In genomic region chr13:75839719-75840481, GRCm38 (mm10) we compare ENCODE assay signal across 8 mouse cellular contexts. TPM values are rescaled to one million over a fixed set of nuclear protein-coding genes. Genes with fewer than 3 reads are reported as not detected.
A peak's percentile ranks its signal among the peaks of the same experiment; 100 is the strongest.
DNase-seq lines count a peak whose midpoint lies in the region; ATAC-seq and TF ChIP-seq lines count a peak whose summit lies in the region.

Gene Glrx, plus strand, starts transcription at chr13:75839868.

- no peaks in the 10 kb centered on the region; the same call in 1 of the 2 replicates for H3K79me2 ChIP-seq in MEL (ENCODE audit: control insufficient read depth, insufficient read depth, low read length, poor library complexity)

- H3K9me3 ChIP-seq in MEL (replicated peaks; ENCODE audit: insufficient read depth, low read length) = no peaks in the 10 kb centered on the region

- TF ChIP-seq RAD21 in MEL (IDR thresholded peaks at IDR 0.05; ENCODE audit: low read depth, low read length) = no peak

- WGBS in lung, adult 2 months = 2% methylated on average over 12 of the region's 12 CpGs

- TF ChIP-seq EP300 in MEL (IDR thresholded peaks at IDR 0.05; ENCODE audit: low read depth in 1 of 2, low read length in 2 of 2) = no peak

- H3K4me1 ChIP-seq in MEL (ENCODE audit: control insufficient read depth in 1 of 2, insufficient read depth in 2 of 2, low read length in 2 of 2) = peaks cover 6 to 25% of the 10 kb centered on the region in 2 experiments
- peaks cover 9% of the 10 kb centered on the region; the same call in 1 of the 2 replicates for H3K4me1 ChIP-seq in lung, adult 2 months (ENCODE audit: control insufficient read depth, insufficient read depth, low read length)

- H3K36me3 ChIP-seq in MEL (ENCODE audit: control insufficient read depth in 1 of 2, insufficient read depth in 2 of 2, low read length in 2 of 2) = peaks cover 0 to 17% of the 10 kb centered on the region in 2 experiments; a peak in 2 of 4 replicates

- peak in 1 of 2 experiments; percentile 88; a peak in 2 of 4 replicates for TF ChIP-seq POLR2A in MEL (IDR thresholded peaks at IDR 0.05; ENCODE audit: control insufficient read depth in 1 of 2, insufficient read depth in 1 of 2, low read depth in 1 of 2, low read length in 2 of 2, poor library complexity in 1 of 2)
- TF ChIP-seq POLR2A in lung, adult 2 months (IDR thresholded peaks at IDR 0.05; ENCODE audit: borderline replicate concordance, extremely low read depth, low read depth, low read length) = peak; percentile 75; the same call in 1 of the 2 replicates

- ATAC-seq in neutrophil, adult 5-6 weeks (ENCODE audit: extremely low read depth, insufficient number of reproducible peaks, low FRiP score, poor library complexity, severe bottlenecking) = peak; percentile 93

- no peak for TF ChIP-seq CTCF in MEL (IDR thresholded peaks at IDR 0.05 in 2 of 3, conservative IDR thresholded peaks at IDR 0.05 in 1 of 3; ENCODE audit: control insufficient read depth in 1 of 3, insufficient read depth in 1 of 3, low read depth in 2 of 3, low read length in 3 of 3, poor library complexity in 1 of 3, severe bottlenecking in 1 of 3)
- TF ChIP-seq CTCF in layer of hippocampus, adult 2 months (conservative IDR thresholded peaks at IDR 0.05) = no peak
- TF ChIP-seq CTCF in lung, adult 2 months (IDR thresholded peaks at IDR 0.05; ENCODE audit: insufficient read depth, low read length) = no peak

- no peaks in the 10 kb centered on the region for H3K27me3 ChIP-seq in MEL (ENCODE audit: control insufficient read depth in 1 of 2, insufficient read depth in 2 of 2, low read length in 2 of 2)

- DNase-seq in MEL (ENCODE audit: low read depth, low spot score) = peak; percentile 94
- DNase-seq in cerebellum, adult 8-10 months = peak; percentile 69
- peak; percentile 71 for DNase-seq in forelimb bud, embryonic 11.5 days (ENCODE audit: low read depth, low spot score)
- DNase-seq in heart, postnatal 4 days = peak; percentile 72
- DNase-seq in layer of hippocampus, adult 2 months (ENCODE audit: low spot score in 2 of 2) = peak; percentile 75 to 83
- DNase-seq in lung, adult 2 months = peak; percentile 75
- peak; percentile 54 for DNase-seq in testis, postnatal 14 days (ENCODE audit: low spot score)

- peak within 1 kb of the TSS; percentile 76 for H3K27ac ChIP-seq in MEL (ENCODE audit: control insufficient read depth, low read depth, low read length)
- H3K27ac ChIP-seq in layer of hippocampus, adult 2 months = peak within 1 kb of the TSS; percentile 88

- peak within 1 kb of the TSS; percentile 52 for H3K9ac ChIP-seq in MEL (ENCODE audit: control insufficient read depth, low read depth, low read length, poor library complexity, severe bottlenecking)

- H3K4me3 ChIP-seq in MEL (ENCODE audit: control insufficient read depth in 1 of 2, insufficient read depth in 1 of 2, low read depth in 2 of 2, low read length in 2 of 2) = peak within 1 kb of the TSS; percentile 64 to 80
- H3K4me3 ChIP-seq in layer of hippocampus, adult 2 months = peak within 1 kb of the TSS; percentile 82
- H3K4me3 ChIP-seq in lung, adult 2 months (replicated peaks; ENCODE audit: extremely low read depth, low read depth, low read length) = peak within 1 kb of the TSS; percentile 84

TF ChIP-seq in MEL, 35 proteins besides CTCF, POLR2A, EP300 and RAD21:
- TF ChIP-seq SIN3A (IDR thresholded peaks at IDR 0.05; ENCODE audit: low read length) (peak; percentile 84), JUND (IDR thresholded peaks at IDR 0.05; ENCODE audit: low read depth, low read length) (no peak; the same call in 1 of the 2 replicates), MAFK (IDR thresholded peaks at IDR 0.05; ENCODE audit: borderline replicate concordance, low read depth, low read length) (no peak), MAX (IDR thresholded peaks at IDR 0.05; ENCODE audit: low read length) (peak; percentile 58; the same call in 1 of the 2 replicates), NELFE (IDR thresholded peaks at IDR 0.05; ENCODE audit: low read depth, low read length) (peak; percentile 84), ELF1 (IDR thresholded peaks at IDR 0.05; ENCODE audit: low read depth, low read length) (peak; percentile 49), GABPA (IDR thresholded peaks at IDR 0.05; ENCODE audit: low read depth, low read length) (no peak), CHD2 (IDR thresholded peaks at IDR 0.05; ENCODE audit: low read length) (no peak), USF2 (IDR thresholded peaks at IDR 0.05; ENCODE audit: borderline replicate concordance in 1 of 2, insufficient read depth in 1 of 2, low read depth in 1 of 2, low read length in 2 of 2) (no peak), CHD1 (IDR thresholded peaks at IDR 0.05; ENCODE audit: low read depth, low read length) (0 out of 2 replicates have a peak, but pooled peaks have one; percentile 45), MYB (IDR thresholded peaks at IDR 0.05; ENCODE audit: low read depth, low read length) (no peak), TCF12 (IDR thresholded peaks at IDR 0.05; ENCODE audit: low read depth, low read length) (peak; percentile 61), MEF2A (IDR thresholded peaks at IDR 0.05; ENCODE audit: extremely low read depth, insufficient replicate concordance, low read depth, low read length, poor library complexity, severe bottlenecking) (no peak), ZMIZ1 (IDR thresholded peaks at IDR 0.05; ENCODE audit: low read depth, low read length) (peak; percentile 70; the same call in 1 of the 2 replicates), MYC (IDR thresholded peaks at IDR 0.05; ENCODE audit: low read depth, low read length) (no peak), POLR2AphosphoS2 (IDR thresholded peaks at IDR 0.05; ENCODE audit: low read length) (peak; percentile 71; the same call in 1 of the 2 replicates), ETS1 (IDR thresholded peaks at IDR 0.05; ENCODE audit: low read depth, low read length) (peak; percentile 48; the same call in 1 of the 2 replicates), SMC3 (IDR thresholded peaks at IDR 0.05; ENCODE audit: low read depth, low read length) (no peak), HCFC1 (IDR thresholded peaks at IDR 0.05; ENCODE audit: low read depth, low read length) (peak; percentile 68), MXI1 (IDR thresholded peaks at IDR 0.05; ENCODE audit: low read depth, low read length) (peak; percentile 87), RCOR1 (IDR thresholded peaks at IDR 0.05; ENCODE audit: low read depth, low read length) (no peak), POLR2AphosphoS5 (IDR thresholded peaks at IDR 0.05; ENCODE audit: borderline replicate concordance, low read depth, low read length) (peak; percentile 82; the same call in 1 of the 2 replicates), ZNF384 (IDR thresholded peaks at IDR 0.05; ENCODE audit: low read depth, low read length) (no peak), TAL1 (IDR thresholded peaks at IDR 0.05; ENCODE audit: low read length) (no peak), MAZ (IDR thresholded peaks at IDR 0.05; ENCODE audit: low read depth, low read length) (no peak), KAT2A (conservative IDR thresholded peaks at IDR 0.05; ENCODE audit: low read depth, low read length) (no peak), BHLHE40 (IDR thresholded peaks at IDR 0.05; ENCODE audit: borderline replicate concordance, low read depth, low read length) (no peak), TBP (IDR thresholded peaks at IDR 0.05; ENCODE audit: low read depth, low read length) (peak; percentile 96)
TF ChIP-seq in MEL: peak in this region for 13.

RNA-seq across cellular contexts. Expression of gene Glrx, which starts in this region (rescaled TPM):
- 9.2 and 12.7 TPM in 2 replicates for total RNA-seq in MEL (2012; rRNA removed)
- polyA plus RNA-seq in MEL (2012; ENCODE audit: insufficient read depth in 1 of 2, insufficient read length in 2 of 2, low read depth in 1 of 2, low replicate concordance in 2 of 2, missing spikeins in 1 of 2) = 10 to 100 TPM in 1 of 2 experiments, not detected in 1; 20.2 TPM
- total RNA-seq in heart, postnatal 4 days (2021) = 10 to 100 TPM; 72.4 to 80.8 TPM
- total RNA-seq in layer of hippocampus, adult 2 months (2021) = 10 to 100 TPM; 45.7 to 49.9 TPM
- polyA plus RNA-seq in lung, adult 2 months (2012; rRNA removed) = 23.3 and 65.9 TPM in 2 replicates
- total RNA-seq in neutrophil, adult 5-6 weeks (2017) = 96.4 and 107 TPM in 2 replicates

Comparison
In these comparisons a context has a peak if more than half of its experiments do, and no peak if none do; other contexts are left out.
1. Peak in every context shown above with its lines: DNase-seq, ATAC-seq, H3K4me3 ChIP-seq and H3K27ac ChIP-seq.